Comparison of ENCODE assay signal across 10 mouse cellular contexts in the genomic region with DNA sequence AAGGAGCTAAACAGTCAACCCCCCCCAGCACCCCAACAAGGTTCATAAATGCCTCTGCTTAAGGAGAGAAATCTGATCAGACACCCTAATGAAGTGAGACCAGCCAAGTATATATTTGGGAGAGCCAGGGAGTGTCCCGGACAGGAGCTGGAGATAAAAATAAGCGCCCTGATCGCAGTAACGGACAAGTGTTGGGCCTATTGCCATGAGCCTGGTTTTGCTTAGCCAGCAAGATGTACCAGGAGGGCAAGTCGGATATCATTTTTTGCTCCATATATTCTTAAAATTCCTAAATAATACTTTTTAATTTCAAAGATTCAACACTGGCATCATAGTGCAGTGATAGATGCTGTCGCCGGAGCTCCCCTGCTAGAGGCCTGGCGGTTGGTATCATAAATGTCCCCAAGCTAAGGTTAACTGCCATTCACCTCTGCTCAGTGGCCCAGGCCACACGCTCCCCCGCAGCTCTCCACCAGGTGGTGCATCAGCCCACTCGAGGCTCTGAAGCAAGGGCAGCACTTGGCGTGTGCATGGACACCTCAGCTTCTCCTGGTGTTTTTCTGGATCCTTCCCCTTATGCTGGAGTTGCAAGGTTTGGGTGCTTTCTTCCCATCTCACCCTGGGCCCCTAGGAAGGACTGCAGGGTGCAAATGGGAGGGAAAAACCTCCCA. TPM values are rescaled to one million over a fixed set of nuclear protein-coding genes. Genes with fewer than 3 reads are reported as not detected.
A peak's percentile ranks its signal among the peaks of the same experiment; 100 is the strongest.
DNase-seq lines count a peak whose midpoint lies in the region; ATAC-seq lines count a peak whose summit lies in the region.
"Had no signal": no experiment of that assay in that cellular context is flagged by ENCODE, and none has a peak within 500 bp of the region (broad histone marks: within the 10 kb centered on the region; RNA-seq: fewer than 3 reads in every experiment).

No protein-coding gene starts in this region.

- peaks cover 47% of the 10 kb centered on the region for H3K36me3 ChIP-seq in forebrain, embryonic 10.5 days (replicated peaks)
- H3K36me3 ChIP-seq in forebrain, embryonic 12.5 days (replicated peaks) = no peaks in the 10 kb centered on the region
- H3K36me3 ChIP-seq in midbrain, embryonic 11.5 days (ENCODE audit: control insufficient read depth, insufficient read depth, low read length) = no peaks in the 10 kb centered on the region
- H3K36me3 ChIP-seq in midbrain, embryonic 15.5 days (replicated peaks) = no peaks in the 10 kb centered on the region
- H3K36me3 ChIP-seq: heart, embryonic 15.5 days; liver, embryonic 13.5 days had no signal

- peaks cover 88% of the 10 kb centered on the region for H3K4me1 ChIP-seq in forebrain, embryonic 10.5 days
- peaks cover 47% of the 10 kb centered on the region for H3K4me1 ChIP-seq in forebrain, embryonic 12.5 days
- peaks cover 59% of the 10 kb centered on the region for H3K4me1 ChIP-seq in midbrain, embryonic 11.5 days (ENCODE audit: control insufficient read depth, insufficient read depth, low read length)
- peaks cover 17% of the 10 kb centered on the region for H3K4me1 ChIP-seq in midbrain, embryonic 15.5 days

- H3K9ac ChIP-seq in forebrain, embryonic 12.5 days = no peak overlapping the region
- no peak overlapping the region; the same call in 1 of the 2 replicates for H3K9ac ChIP-seq in midbrain, embryonic 11.5 days (ENCODE audit: low read length)
- no peak overlapping the region for H3K9ac ChIP-seq in midbrain, embryonic 15.5 days
- H3K9ac ChIP-seq: heart, embryonic 15.5 days; liver, embryonic 13.5 days had no signal

- DNase-seq in forebrain, embryonic 10.5 days (ENCODE audit: extremely low spot score, low spot score) = peak; percentile 49
- DNase-seq in midbrain, embryonic 11.5 days (ENCODE audit: low spot score, missing footprints) = peak; percentile 90
- peak; percentile 42 for DNase-seq in heart, postnatal 4 days
- DNase-seq in thymus, postnatal 14 days = peak; percentile 29
- no peak for DNase-seq in left cerebral cortex, adult 11 months (ENCODE audit: low spot score)
- DNase-seq in left cerebral cortex, adult 18-20 months (ENCODE audit: low spot score in 2 of 2) = no peak
- DNase-seq: liver, embryonic 13.5 days had no signal

- H3K9me3 ChIP-seq in forebrain, embryonic 10.5 days = no peaks in the 10 kb centered on the region
- H3K9me3 ChIP-seq in forebrain, embryonic 12.5 days = no peaks in the 10 kb centered on the region
- no peaks in the 10 kb centered on the region for H3K9me3 ChIP-seq in midbrain, embryonic 11.5 days (ENCODE audit: control insufficient read depth, low read length)
- no peaks in the 10 kb centered on the region for H3K9me3 ChIP-seq in midbrain, embryonic 15.5 days
- H3K9me3 ChIP-seq: heart, embryonic 15.5 days; liver, embryonic 13.5 days had no signal

- 46% methylated on average over 12 of the region's 12 CpGs for WGBS in forebrain, embryonic 10.5 days
- 39% methylated on average over 12 of the region's 12 CpGs for WGBS in forebrain, embryonic 12.5 days
- 40% methylated on average over 12 of the region's 12 CpGs for WGBS in midbrain, embryonic 11.5 days
- WGBS in midbrain, embryonic 15.5 days = 45% methylated on average over 12 of the region's 12 CpGs

- peak overlapping the region; percentile 87 for H3K27ac ChIP-seq in forebrain, embryonic 10.5 days
- H3K27ac ChIP-seq in forebrain, embryonic 12.5 days = no peak overlapping the region
- H3K27ac ChIP-seq in midbrain, embryonic 11.5 days (ENCODE audit: low read depth, low read length) = no peak overlapping the region
- no peak overlapping the region for H3K27ac ChIP-seq in midbrain, embryonic 15.5 days
- H3K27ac ChIP-seq: heart, embryonic 15.5 days; liver, embryonic 13.5 days had no signal

- H3K4me2 ChIP-seq in forebrain, embryonic 12.5 days = no peak overlapping the region
- no peak overlapping the region for H3K4me2 ChIP-seq in midbrain, embryonic 11.5 days
- no peak overlapping the region for H3K4me2 ChIP-seq in midbrain, embryonic 15.5 days
- H3K4me2 ChIP-seq: heart, embryonic 15.5 days; liver, embryonic 13.5 days had no signal

- no peak for ATAC-seq in forebrain, embryonic 12.5 days (ENCODE audit: low FRiP score)
- ATAC-seq in midbrain, embryonic 11.5 days (ENCODE audit: low FRiP score) = peak; percentile 36; the same call in 1 of the 2 replicates
- ATAC-seq in midbrain, embryonic 15.5 days (replicated peaks) = no peak

- peak overlapping the region; percentile 45 for H3K4me3 ChIP-seq in forebrain, embryonic 10.5 days
- no peak overlapping the region for H3K4me3 ChIP-seq in forebrain, embryonic 12.5 days (replicated peaks)
- no peak overlapping the region for H3K4me3 ChIP-seq in midbrain, embryonic 11.5 days (ENCODE audit: low read depth, low read length)
- H3K4me3 ChIP-seq in midbrain, embryonic 15.5 days = no peak overlapping the region
- H3K4me3 ChIP-seq: heart, embryonic 15.5 days; liver, embryonic 13.5 days had no signal

- no peaks in the 10 kb centered on the region for H3K27me3 ChIP-seq in forebrain, embryonic 10.5 days (ENCODE audit: poor library complexity, severe bottlenecking)
- 0 out of 2 replicates have a peak, but pooled peaks cover 7% of the 10 kb centered on the region for H3K27me3 ChIP-seq in forebrain, embryonic 12.5 days
- no peaks in the 10 kb centered on the region for H3K27me3 ChIP-seq in midbrain, embryonic 11.5 days (ENCODE audit: control insufficient read depth, insufficient read depth, low read length)
- 0 out of 2 replicates have a peak, but pooled peaks cover 6% of the 10 kb centered on the region for H3K27me3 ChIP-seq in midbrain, embryonic 15.5 days (replicated peaks)

RNA-seq across cellular contexts. Expression of gene Lin28a, which starts 5.6 kb away (rescaled TPM):
- polyA plus RNA-seq in forebrain, embryonic 10.5 days (2016; fragmentation: Nextera tagmentation; extraction: Ambion mirVana) = 21.6 and 25.7 TPM in 2 replicates
- 0.92 and 1.5 TPM in 2 replicates for polyA plus RNA-seq in forebrain, embryonic 12.5 days (2016; fragmentation: Nextera tagmentation; extraction: Ambion mirVana)
- polyA plus RNA-seq in midbrain, embryonic 11.5 days (2014; fragmentation: Nextera tagmentation; extraction: Ambion mirVana) = 4.7 and 5.6 TPM in 2 replicates
- 0.27 and 0.64 TPM in 2 replicates for polyA plus RNA-seq in midbrain, embryonic 15.5 days (2015; fragmentation: Nextera tagmentation; extraction: Ambion mirVana)
- under 1 TPM; 0.27 to 0.29 TPM for total RNA-seq in heart, postnatal 4 days (2021)
- not detected for total RNA-seq in left cerebral cortex, adult 18-20 months (2021)

RNA-seq across cellular contexts. Expression of gene Dhdds, which starts 12.3 kb away (rescaled TPM):
- 40.3 and 41.9 TPM in 2 replicates for polyA plus RNA-seq in forebrain, embryonic 10.5 days (2016; fragmentation: Nextera tagmentation; extraction: Ambion mirVana)
- 45.5 and 48.6 TPM in 2 replicates for polyA plus RNA-seq in forebrain, embryonic 12.5 days (2016; fragmentation: Nextera tagmentation; extraction: Ambion mirVana)
- 38.9 and 42.4 TPM in 2 replicates for polyA plus RNA-seq in midbrain, embryonic 11.5 days (2014; fragmentation: Nextera tagmentation; extraction: Ambion mirVana)
- 45.9 and 48.2 TPM in 2 replicates for polyA plus RNA-seq in midbrain, embryonic 15.5 days (2015; fragmentation: Nextera tagmentation; extraction: Ambion mirVana)
- total RNA-seq in heart, postnatal 4 days (2021) = 10 to 100 TPM; 39.1 to 40.7 TPM
- total RNA-seq in left cerebral cortex, adult 18-20 months (2021) = 10 to 100 TPM; 64.6 to 68.5 TPM

RNA-seq across cellular contexts. Expression of gene Zfp683, which starts 40.6 kb away (rescaled TPM):
- polyA plus RNA-seq in forebrain, embryonic 10.5 days (2016; fragmentation: Nextera tagmentation; extraction: Ambion mirVana) = not detected in 2 replicates
- polyA plus RNA-seq in forebrain, embryonic 12.5 days (2016; fragmentation: Nextera tagmentation; extraction: Ambion mirVana) = not detected in 2 replicates
- polyA plus RNA-seq in midbrain, embryonic 11.5 days (2014; fragmentation: Nextera tagmentation; extraction: Ambion mirVana) = not detected in 2 replicates
- polyA plus RNA-seq in midbrain, embryonic 15.5 days (2015; fragmentation: Nextera tagmentation; extraction: Ambion mirVana) = not detected in 2 replicates
- not detected for total RNA-seq in heart, postnatal 4 days (2021)
- not detected for total RNA-seq in left cerebral cortex, adult 18-20 months (2021)
- polyA plus RNA-seq: heart, embryonic 15.5 days; liver, embryonic 13.5 days had no signal

RNA-seq across cellular contexts. Expression of gene Hmgn2, which starts 44.5 kb away (rescaled TPM):
- polyA plus RNA-seq in forebrain, embryonic 10.5 days (2016; fragmentation: Nextera tagmentation; extraction: Ambion mirVana) = 3,760 and 3,774 TPM in 2 replicates
- polyA plus RNA-seq in forebrain, embryonic 12.5 days (2016; fragmentation: Nextera tagmentation; extraction: Ambion mirVana) = 3,644 and 3,855 TPM in 2 replicates
- 4,130 and 4,246 TPM in 2 replicates for polyA plus RNA-seq in midbrain, embryonic 11.5 days (2014; fragmentation: Nextera tagmentation; extraction: Ambion mirVana)
- polyA plus RNA-seq in midbrain, embryonic 15.5 days (2015; fragmentation: Nextera tagmentation; extraction: Ambion mirVana) = 876 and 917 TPM in 2 replicates
- total RNA-seq in heart, postnatal 4 days (2021) = 100 to 1,000 TPM; 484 to 489 TPM
- 100 to 1,000 TPM; 100 to 103 TPM for total RNA-seq in left cerebral cortex, adult 18-20 months (2021)

RNA-seq across cellular contexts. Expression of gene Crybg2, which starts 47.6 kb away (rescaled TPM):
- 1.7 and 3.5 TPM in 2 replicates for polyA plus RNA-seq in forebrain, embryonic 10.5 days (2016; fragmentation: Nextera tagmentation; extraction: Ambion mirVana)
- 0.62 and 0.96 TPM in 2 replicates for polyA plus RNA-seq in forebrain, embryonic 12.5 days (2016; fragmentation: Nextera tagmentation; extraction: Ambion mirVana)
- 0.89 and 0.98 TPM in 2 replicates for polyA plus RNA-seq in midbrain, embryonic 11.5 days (2014; fragmentation: Nextera tagmentation; extraction: Ambion mirVana)
- polyA plus RNA-seq in midbrain, embryonic 15.5 days (2015; fragmentation: Nextera tagmentation; extraction: Ambion mirVana) = 2.4 and 4.2 TPM in 2 replicates
- not detected for total RNA-seq in heart, postnatal 4 days (2021)
- 1 to 10 TPM; 4.4 to 5.7 TPM for total RNA-seq in left cerebral cortex, adult 18-20 months (2021)

Comparison
In these comparisons a context has a peak if more than half of its experiments do, and no peak if none do; other contexts are left out.
1. DNase-seq: peak in forebrain, embryonic 10.5 days (single experiment), midbrain, embryonic 11.5 days (single experiment), heart, postnatal 4 days (single experiment) and thymus, postnatal 14 days (single experiment); none in left cerebral cortex, adult 11 months (single experiment) and left cerebral cortex, adult 18-20 months (0 of 2).